Mouse (Mus musculus) liver, embryonic 14.5 days (tissue): Measurements from ENCODE around the gene Sorcs2. TPM values are rescaled to one million over a fixed set of nuclear protein-coding genes. Genes with fewer than 3 reads are reported as not detected.

Experiments used
- ATAC-seq: fragments of 200-750 bp; cut with Nextera tagmentation; 2 replicates; pipeline ENCODE4 v1.8.0; 2017; ENCODE audit warnings: moderate number of reproducible peaks, mild to moderate bottlenecking, moderate library complexity; ENCODE audit not compliant: insufficient read depth
- DNase-seq, 3 experiments: peaks; one replicate each; pipeline ENCODE4 v3.0.0-alpha.2; 2012 to 2013; ENCODE audit warnings: low read depth in 3 of 3, low spot score in 3 of 3
- H3K27ac ChIP-seq: fragments of 300-500 bp; sonication (generic); 2 replicates; pipeline ENCODE4 v1.5.1; 2014; ENCODE audit warnings: moderate library complexity, mild to moderate bottlenecking, control low read depth, inconsistent platforms
- H3K27me3 ChIP-seq: fragments of 300-500 bp; sonication (generic); 2 replicates; pipeline ENCODE4 v1.6.1; 2014; ENCODE audit warnings: mild to moderate bottlenecking, low read length, moderate library complexity; ENCODE audit not compliant: control insufficient read depth, insufficient read depth
- H3K36me3 ChIP-seq: fragments of 300-500 bp; sonication (generic); replicated peaks from 2 replicates; pipeline ENCODE4 v1.6.1; 2014; ENCODE audit warnings: low read depth; ENCODE audit not compliant: control insufficient read depth, insufficient read depth
- H3K4me1 ChIP-seq, 2 experiments: fragments of 200-500 bp in 1 of 2; fragments of 300-500 bp in 1 of 2; sonication (generic) in 1 of 2; replicated peaks; 2 replicates each; pipeline ENCODE4 v1.6.1; 2012 to 2014; ENCODE audit warnings: antibody characterized with exemption in 1 of 2, inconsistent platforms in 1 of 2, low read length in 1 of 2; ENCODE audit not compliant: control insufficient read depth in 2 of 2, insufficient read depth in 2 of 2
- H3K4me2 ChIP-seq: fragments of 300-500 bp; sonication (generic); 2 replicates; pipeline ENCODE4 v1.6.1; 2014; ENCODE audit warnings: low read depth, mild to moderate bottlenecking, control low read depth, moderate library complexity
- H3K4me3 ChIP-seq, 2 experiments: fragments of 200-500 bp in 1 of 2; fragments of 300-500 bp in 1 of 2; sonication (generic) in 1 of 2; 2 replicates each; pipeline ENCODE4 v1.5.1; 2012 to 2014; ENCODE audit warnings: low read depth in 2 of 2, low read length in 2 of 2, mild to moderate bottlenecking in 2 of 2, control low read depth in 1 of 2, inconsistent platforms in 1 of 2, moderate library complexity in 1 of 2; ENCODE audit not compliant: insufficient read depth in 1 of 2
- H3K9ac ChIP-seq: fragments of 300-500 bp; sonication (generic); replicated peaks from 2 replicates; pipeline ENCODE4 v1.6.1; 2014; ENCODE audit warnings: mild to moderate bottlenecking, control low read depth, moderate library complexity
- H3K9me3 ChIP-seq: fragments of 300-500 bp; sonication (generic); 2 replicates; pipeline ENCODE4 v1.6.1; 2016; ENCODE audit warnings: low read length, mixed read lengths; ENCODE audit not compliant: control insufficient read depth
- CTCF ChIP-seq: IDR thresholded peaks from 2 replicates; pipeline ENCODE4 v1.5.1; 2016; ENCODE audit warnings: antibody characterized with exemption, low read depth, control low read depth
- EP300 ChIP-seq: IDR thresholded peaks from 2 replicates; pipeline ENCODE4 v1.6.1; 2016; ENCODE audit warnings: antibody characterized with exemption, low read depth
- WGBS: fragments of 180-500 bp; shearing (Covaris S2); extraction: QIAGEN DNeasy Blood & Tissue Kit; methylation state at CpG from one replicate; pipeline ENCODE4 v1.1.7; 2014; ENCODE audit not compliant: insufficient replicate concordance; 5-methylcytosine and 5-hydroxymethylcytosine counted together
- polyA plus RNA-seq, 2 experiments: library from polyadenylated mRNA; depleted of rRNA in 1 of 2; stranded (reverse) in 1 of 2; unstranded in 1 of 2; fragments of >200 nt; fragmentation: Nextera tagmentation in 1 of 2; extraction: Ambion mirVana in 1 of 2; gene quantifications; 2 replicates each; pipeline versions ENCODE4 v1.2.1 to v1.2.3; 2012 to 2014

Gene Sorcs2
- polyA plus RNA-seq, 2 experiments = 0.17 to 0.33 TPM

DNA sequence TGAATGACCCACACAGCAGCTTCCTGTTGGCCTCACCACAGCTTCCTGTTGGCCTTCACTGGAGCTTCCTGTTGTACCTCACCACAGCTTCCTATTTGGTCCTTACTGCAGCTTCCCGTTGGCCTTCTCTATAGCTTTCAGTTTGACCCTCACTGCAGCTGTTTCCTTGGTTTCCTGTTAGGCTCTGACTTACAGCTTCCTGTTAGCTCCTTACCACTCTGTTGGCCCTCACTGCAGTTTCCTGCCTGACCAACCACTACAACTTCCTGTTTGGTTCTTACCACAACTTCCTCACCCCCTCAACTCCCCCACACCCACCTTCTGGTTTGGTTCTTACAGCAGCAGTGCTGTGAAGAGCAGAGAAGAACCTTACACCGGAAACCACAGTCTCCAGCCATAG lies 308.7 kb downstream of the Sorcs2 start:
- DNase-seq = peak in 2 of 3 experiments; percentile 2 to 23
- H3K27me3 ChIP-seq = no peaks in the 10 kb centered on the region
- WGBS = 18% methylated on average over 2 of the region's 2 CpGs
- no peak for ATAC-seq
- H3K27ac ChIP-seq = no peak overlapping the region
- H3K4me1 ChIP-seq = no peaks in the 10 kb centered on the region; a peak in 1 of 4 replicates
- H3K9me3 ChIP-seq = no peaks in the 10 kb centered on the region
- no peak overlapping the region for H3K4me2 ChIP-seq
- no peak for TF ChIP-seq CTCF
- no peak for TF ChIP-seq EP300
- no peak overlapping the region for H3K9ac ChIP-seq
- H3K36me3 ChIP-seq = no peaks in the 10 kb centered on the region
- H3K4me3 ChIP-seq = no peak overlapping the region

- Histone ChIP-seq H3K27ac (no peak overlapping the region), H3K4me2 (no peak overlapping the region), H3K9ac (no peak overlapping the region), H3K9me3 (no peaks in the 10 kb centered on the region), H3K4me3 (no peak overlapping the region), H3K36me3 (no peaks in the 10 kb centered on the region), H3K27me3 (no peaks in the 10 kb centered on the region), H3K4me1 (no peaks in the 10 kb centered on the region; a peak in 1 of 4 replicates)
- ATAC-seq = no peak
- WGBS = 68% methylated on average over 5 of the region's 5 CpGs
- no peak for DNase-seq
- no peak for TF ChIP-seq EP300
Observed at GRCm38 (mm10) chr5:36086931-36087330, 311.0 kb downstream of the Sorcs2 start.

DNA sequence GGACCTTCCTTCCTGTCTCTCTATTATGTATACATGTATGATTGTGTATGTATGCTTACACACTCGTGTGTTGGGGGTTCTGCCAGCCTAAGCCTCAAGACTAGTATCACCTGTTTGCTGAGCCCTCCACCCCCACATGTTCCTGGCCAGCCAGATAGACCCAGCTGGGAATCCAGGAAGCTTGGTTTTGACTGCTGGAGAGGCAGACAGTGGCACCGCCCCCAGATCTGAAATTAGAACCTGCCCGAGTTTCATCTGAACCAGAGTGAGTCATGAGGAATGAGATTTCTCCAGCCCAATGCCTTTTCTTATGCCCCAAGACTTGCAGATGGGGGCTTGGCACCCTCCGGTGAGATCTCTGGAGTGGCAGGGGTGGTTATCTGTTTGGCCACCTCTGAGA lies 312.3 kb downstream of the Sorcs2 start:
- ATAC-seq = no peak
- no peaks in the 10 kb centered on the region for H3K9me3 ChIP-seq
- DNase-seq = no peak
- no peak overlapping the region for H3K4me3 ChIP-seq
- H3K4me1 ChIP-seq = no peaks in the 10 kb centered on the region; a peak in 1 of 4 replicates
- H3K27ac ChIP-seq = no peak overlapping the region
- H3K9ac ChIP-seq = no peak overlapping the region
- H3K27me3 ChIP-seq = no peaks in the 10 kb centered on the region
- 48% methylated on average over 4 of the region's 4 CpGs for WGBS
- H3K4me2 ChIP-seq = no peak overlapping the region
- H3K36me3 ChIP-seq = no peaks in the 10 kb centered on the region
- TF ChIP-seq EP300 (no peak), CTCF (no peak)

- Histone ChIP-seq H3K36me3 (no peaks in the 10 kb centered on the region), H3K4me1 (no peaks in the 10 kb centered on the region; a peak in 1 of 4 replicates), H3K27me3 (no peaks in the 10 kb centered on the region), H3K9ac (no peak overlapping the region), H3K27ac (no peak overlapping the region), H3K4me2 (no peak overlapping the region), H3K4me3 (no peak overlapping the region), H3K9me3 (no peaks in the 10 kb centered on the region)
- 67% methylated on average over 9 of the region's 9 CpGs for WGBS
- TF ChIP-seq EP300 (no peak), CTCF (no peak)
- DNase-seq (no peak), ATAC-seq (no peak)
Observed at GRCm38 (mm10) chr5:36083869-36084565, 313.9 kb downstream of the Sorcs2 start.

- no peaks in the 10 kb centered on the region for H3K4me1 ChIP-seq
- no peak overlapping the region for H3K27ac ChIP-seq
- no peak overlapping the region for H3K9ac ChIP-seq
- H3K27me3 ChIP-seq = no peaks in the 10 kb centered on the region
- no peak for DNase-seq
- ATAC-seq = no peak
- 63% methylated on average over 8 of the region's 8 CpGs for WGBS
- H3K4me2 ChIP-seq = no peak overlapping the region
- H3K36me3 ChIP-seq = no peaks in the 10 kb centered on the region
- TF ChIP-seq CTCF (no peak), EP300 (no peak)
- H3K4me3 ChIP-seq = no peak overlapping the region
- H3K9me3 ChIP-seq = no peaks in the 10 kb centered on the region
Observed at GRCm38 (mm10) chr5:36081021-36081420, 316.9 kb downstream of the Sorcs2 start.
